Mouse (Mus musculus) kidney, postnatal 0 days (tissue): ENCODE measurements around the gene Slc25a41. TPM values are rescaled to one million over a fixed set of nuclear protein-coding genes. Genes with fewer than 3 reads are reported as not detected.

ENCODE experiments used
- ATAC-seq: fragments of 200-750 bp; cut with Nextera tagmentation; replicated peaks from 2 replicates; pipeline ENCODE4 v1.8.0; 2017; ENCODE audit warnings: low read depth, moderate number of reproducible peaks, moderate TSS enrichment, moderate library complexity; ENCODE audit not compliant: low FRiP score
- DNase-seq: peaks from one replicate; pipeline ENCODE4 v3.0.0-alpha.2; 2016; ENCODE audit warnings: low spot score
- H3K27ac ChIP-seq: fragments of 300-500 bp; sonication (generic); 2 replicates; pipeline ENCODE4 v1.5.1; 2014; ENCODE audit warnings: mild to moderate bottlenecking
- H3K27me3 ChIP-seq: fragments of 300-500 bp; sonication (generic); 2 replicates; pipeline ENCODE4 v1.6.1; 2014; ENCODE audit warnings: low read length, mixed read lengths; ENCODE audit not compliant: insufficient read depth
- H3K36me3 ChIP-seq: fragments of 300-500 bp; sonication (generic); 2 replicates; pipeline ENCODE4 v1.6.1; 2014; ENCODE audit warnings: low read length, mixed read lengths; ENCODE audit not compliant: insufficient read depth
- H3K4me1 ChIP-seq: fragments of 300-500 bp; sonication (generic); replicated peaks from 2 replicates; pipeline ENCODE4 v1.6.1; 2014; ENCODE audit warnings: antibody characterized with exemption, low read length, mixed read lengths; ENCODE audit not compliant: insufficient read depth
- H3K4me2 ChIP-seq: fragments of 300-500 bp; sonication (generic); 2 replicates; pipeline ENCODE4 v1.6.1; 2014; ENCODE audit warnings: mild to moderate bottlenecking, low read length, moderate library complexity, mixed read lengths
- H3K4me3 ChIP-seq: fragments of 300-500 bp; sonication (generic); replicated peaks from 2 replicates; pipeline ENCODE4 v1.5.1; 2014; ENCODE audit warnings: low read depth, low read length
- H3K9ac ChIP-seq: fragments of 300-500 bp; sonication (generic); 2 replicates; pipeline ENCODE4 v1.6.1; 2014; ENCODE audit warnings: low read depth, low read length
- H3K9me3 ChIP-seq: fragments of 300-500 bp; sonication (generic); replicated peaks from 2 replicates; pipeline ENCODE4 v1.6.1; 2016; ENCODE audit warnings: low read length, inconsistent platforms, mixed read lengths
- CTCF ChIP-seq: IDR thresholded peaks from 2 replicates; pipeline ENCODE4 v1.5.1; 2016; ENCODE audit warnings: antibody characterized with exemption, low read depth, mild to moderate bottlenecking, moderate library complexity
- WGBS: fragments of 180-500 bp; shearing (Covaris S2); extraction: QIAGEN DNeasy Blood & Tissue Kit; methylation state at CpG from one replicate; pipeline ENCODE4 v1.1.7; 2014; 5-methylcytosine and 5-hydroxymethylcytosine counted together
- polyA plus RNA-seq: library from polyadenylated mRNA; unstranded; fragments of >200 nt; fragmentation: Nextera tagmentation; extraction: Ambion mirVana; gene quantifications from 2 replicates; pipeline ENCODE4 v1.2.1, GENCODE M21; 2015

The Slc25a41 gene
- polyA plus RNA-seq, 1 experiment from 2014 or later, result not detected

- peak overlapping the region; percentile 66 for H3K9ac ChIP-seq
- 3% methylated on average over 25 of the region's 25 CpGs for WGBS
- DNase-seq (peak; percentile 96), ATAC-seq (peak; percentile 88)
- H3K4me2 ChIP-seq, result peak overlapping the region; percentile 89
- H3K27ac ChIP-seq, result peak overlapping the region; percentile 67; the same call in 1 of the 2 replicates
- peaks cover 6% of the 10 kb centered on the region; the same call in 1 of the 2 replicates for H3K4me1 ChIP-seq
- peak overlapping the region; percentile 62 for H3K4me3 ChIP-seq
- TF ChIP-seq CTCF, result no peak
- H3K36me3 ChIP-seq, result peaks cover 18% of the 10 kb centered on the region
- H3K27me3 ChIP-seq, result no peaks in the 10 kb centered on the region
- H3K9me3 ChIP-seq, result no peaks in the 10 kb centered on the region
Measured at GRCm38 (mm10) chr17:56989467-56990114, 51.9 kb downstream of the Slc25a41 start.

GRCm38 (mm10) chr17:56988921-56989430, 52.5 kb downstream of the Slc25a41 start:
- Histone ChIP-seq H3K4me3 (peak overlapping the region; percentile 62; the same call in 1 of the 2 replicates), H3K27me3 (no peaks in the 10 kb centered on the region), H3K9ac (peak overlapping the region; percentile 66; the same call in 1 of the 2 replicates), H3K9me3 (no peaks in the 10 kb centered on the region), H3K4me1 (peaks cover 6% of the 10 kb centered on the region; the same call in 1 of the 2 replicates), H3K4me2 (peak overlapping the region; percentile 89), H3K27ac (no peak overlapping the region), H3K36me3 (peaks cover 13% of the 10 kb centered on the region)
- peak; percentile 30; the same call in 1 of the 2 replicates for TF ChIP-seq CTCF
- ATAC-seq, result no peak
- DNase-seq, result no peak
- 72% methylated on average over 7 of the region's 7 CpGs for WGBS

- H3K9me3 ChIP-seq, result no peaks in the 10 kb centered on the region
- no peak overlapping the region for H3K9ac ChIP-seq
- TF ChIP-seq CTCF, result peak; percentile 41
- no peak overlapping the region for H3K4me2 ChIP-seq
- peaks cover 6% of the 10 kb centered on the region; the same call in 1 of the 2 replicates for H3K4me1 ChIP-seq
- no peaks in the 10 kb centered on the region for H3K27me3 ChIP-seq
- no peak overlapping the region for H3K27ac ChIP-seq
- no peak overlapping the region for H3K4me3 ChIP-seq
- DNase-seq (no peak), ATAC-seq (no peak)
- H3K36me3 ChIP-seq, result peaks cover 7% of the 10 kb centered on the region
- WGBS, result 85% methylated on average over 7 of the region's 7 CpGs
Measured at GRCm38 (mm10) chr17:56988441-56988840, 53.0 kb downstream of the Slc25a41 start.

GRCm38 (mm10) chr17:56986105-56986805, 55.2 kb downstream of the Slc25a41 start:
- Histone ChIP-seq H3K9ac (no peak overlapping the region), H3K4me3 (no peak overlapping the region), H3K9me3 (no peaks in the 10 kb centered on the region), H3K27me3 (no peaks in the 10 kb centered on the region), H3K4me2 (no peak overlapping the region), H3K36me3 (no peaks in the 10 kb centered on the region), H3K27ac (no peak overlapping the region), H3K4me1 (peaks cover 5% of the 10 kb centered on the region; the same call in 1 of the 2 replicates)
- DNase-seq (no peak), ATAC-seq (no peak)
- no peak for TF ChIP-seq CTCF
- 90% methylated on average over 3 of the region's 3 CpGs for WGBS

GRCm38 (mm10) chr17:56985656-56986055, 55.8 kb downstream of the Slc25a41 start:
- ATAC-seq (no peak), DNase-seq (no peak)
- H3K27ac ChIP-seq, result no peak overlapping the region
- H3K36me3 ChIP-seq, result no peaks in the 10 kb centered on the region
- no peak for TF ChIP-seq CTCF
- H3K4me2 ChIP-seq, result no peak overlapping the region
- no peaks in the 10 kb centered on the region for H3K27me3 ChIP-seq
- no peaks in the 10 kb centered on the region for H3K9me3 ChIP-seq
- H3K4me3 ChIP-seq, result no peak overlapping the region
- no peaks in the 10 kb centered on the region for H3K4me1 ChIP-seq
- no peak overlapping the region for H3K9ac ChIP-seq
- WGBS, result 58% methylated on average over 3 of the region's 3 CpGs

GRCm38 (mm10) chr17:56984886-56985285, 56.6 kb downstream of the Slc25a41 start:
- Histone ChIP-seq H3K4me3 (no peak overlapping the region), H3K4me2 (no peak overlapping the region), H3K9ac (no peak overlapping the region), H3K36me3 (no peaks in the 10 kb centered on the region), H3K9me3 (no peaks in the 10 kb centered on the region), H3K27me3 (no peaks in the 10 kb centered on the region), H3K4me1 (no peaks in the 10 kb centered on the region), H3K27ac (no peak overlapping the region)
- no peak for DNase-seq
- TF ChIP-seq CTCF, result no peak
- 74% methylated on average over 9 of the region's 9 CpGs for WGBS
- ATAC-seq, result no peak

Other genes with a start within 250 kb of the Slc25a41 start
- gene Rfx2, start 210.6 kb downstream of the Slc25a41 start, polyA plus RNA-seq, result 1.6 and 2.1 TPM in 2 replicates
- not detected in 2 replicates for gene Acsbg2, start 167.2 kb downstream of the Slc25a41 start, polyA plus RNA-seq
- gene 1700061G19Rik, start 166.2 kb downstream of the Slc25a41 start, polyA plus RNA-seq, result 0.11 and 0.13 TPM in 2 replicates
- 27.4 and 29.1 TPM in 2 replicates for gene Mllt1, start 106.2 kb downstream of the Slc25a41 start, polyA plus RNA-seq
- not detected in 2 replicates for gene Acer1, start 59.5 kb downstream of the Slc25a41 start, polyA plus RNA-seq
- gene Clpp, start 51.3 kb downstream of the Slc25a41 start, polyA plus RNA-seq, result 145 and 149 TPM in 2 replicates
- 61.2 and 65.7 TPM in 2 replicates for gene Alkbh7, start 44.3 kb downstream of the Slc25a41 start, polyA plus RNA-seq
- 0.55 TPM in 1 of 2 replicates, not detected in the other for gene Pspn, start 41.6 kb downstream of the Slc25a41 start, polyA plus RNA-seq
- 46.7 and 50.3 TPM in 2 replicates for gene Gtf2f1, start 30.4 kb downstream of the Slc25a41 start, polyA plus RNA-seq
- 0.38 TPM in 1 of 2 replicates, not detected in the other for gene Gm17949, start 30.2 kb downstream of the Slc25a41 start, polyA plus RNA-seq
- gene Khsrp, start 10.1 kb downstream of the Slc25a41 start, polyA plus RNA-seq, result 35.6 and 36.2 TPM in 2 replicates
- 82.4 and 90.9 TPM in 2 replicates for gene Crb3, start 17.5 kb upstream of the Slc25a41 start, polyA plus RNA-seq
- gene Slc25a23, start 18.2 kb upstream of the Slc25a41 start, polyA plus RNA-seq, result 10.2 and 10.7 TPM in 2 replicates
- 4.2 and 5.1 TPM in 2 replicates for gene Dennd1c, start 36.9 kb upstream of the Slc25a41 start, polyA plus RNA-seq
- 15.4 and 16.4 TPM in 2 replicates for gene Tubb4a, start 46.1 kb upstream of the Slc25a41 start, polyA plus RNA-seq
- gene Tnfsf9, start 63.7 kb upstream of the Slc25a41 start, polyA plus RNA-seq, result 6.1 and 6.8 TPM in 2 replicates
- gene Cd70, start 108.1 kb upstream of the Slc25a41 start, polyA plus RNA-seq, result 0.28 TPM in 1 of 2 replicates, not detected in the other
- 0.08 and 0.09 TPM in 2 replicates for gene Tnfsf14, start 152.5 kb upstream of the Slc25a41 start, polyA plus RNA-seq
- 2.0 and 2.9 TPM in 2 replicates for gene C3, start 186.5 kb upstream of the Slc25a41 start, polyA plus RNA-seq
- gene Gpr108, start 206.8 kb upstream of the Slc25a41 start, polyA plus RNA-seq, result 37.6 and 40.4 TPM in 2 replicates
- 40.8 and 43.6 TPM in 2 replicates for gene Trip10, start 207.8 kb upstream of the Slc25a41 start, polyA plus RNA-seq
- gene Vav1, start 237.4 kb upstream of the Slc25a41 start, polyA plus RNA-seq, result 0.87 and 1.1 TPM in 2 replicates